Mouse (Mus musculus): ENCODE data around the gene Cars2.

GRCm38 (mm10) chr8:11549706-11550105 is 877 bp downstream of the Cars2 start:
- TF ChIP-seq ZMIZ1 (IDR thresholded peaks at IDR 0.05; ENCODE audit: low read depth, low read length) = no peak
- no peak for TF ChIP-seq POLR2A (IDR thresholded peaks at IDR 0.05; ENCODE audit: low read depth, low read length)
- TF ChIP-seq NRF1 (IDR thresholded peaks at IDR 0.05; ENCODE audit: low read depth, low read length) = no peak
- peak; percentile 84 to 92 for TF ChIP-seq CTCF (conservative IDR thresholded peaks at IDR 0.05 in 1 of 2, IDR thresholded peaks at IDR 0.05 in 1 of 2; ENCODE audit: low read depth in 2 of 2, low read length in 2 of 2)
- TF ChIP-seq MAZ (IDR thresholded peaks at IDR 0.05; ENCODE audit: low read depth, low read length) = no peak
- no peak for TF ChIP-seq EP300 (IDR thresholded peaks at IDR 0.05; ENCODE audit: low read length)

Data from CH12.LX (cell line).